Comparison of ENCODE assay signal across 20 mouse cellular contexts in genomic region chr19:32702191-32702590, GRCm38 (mm10).
"Had no signal": no experiment of that assay in that cellular context is flagged by ENCODE, and none has a peak within 500 bp of the region (broad histone marks: within the 10 kb centered on the region; RNA-seq: fewer than 3 reads in every experiment).

No protein-coding gene starts in this region.

- H3K4me3 ChIP-seq: kidney, embryonic 15.5 days; limb, embryonic 12.5 days; limb, embryonic 15.5 days had no signal

- DNase-seq: kidney, adult 8-10 months; kidney, postnatal 10 days; kidney, postnatal 36 days; layer of hippocampus, postnatal 36 days; left cerebral cortex, postnatal 4 days; liver, postnatal 0 days; lung, embryonic 14.5 days; midbrain, embryonic 14.5 days; right cerebral cortex, adult 18-20 months; right cerebral cortex, postnatal 14 days; right cerebral cortex, postnatal 4 days; thymus, adult 2 months; thymus, postnatal 14 days; thymus, postnatal 4 days had no signal

- H3K27ac ChIP-seq: kidney, embryonic 15.5 days; limb, embryonic 12.5 days; limb, embryonic 15.5 days; liver, embryonic 14.5 days; macrophage; stomach, postnatal 0 days had no signal
